Mouse (Mus musculus) kidney, adult 2 months (tissue): ENCODE measurements around the gene Tead2. TPM values are rescaled to one million over a fixed set of nuclear protein-coding genes. Genes with fewer than 3 reads are reported as not detected.

Experiments
- DNase-seq: peaks from one replicate; pipeline ENCODE4 v3.0.0; 2021
- H3K27ac ChIP-seq: fragments of 200-500 bp; 2 replicates; pipeline ENCODE4 v1.5.1; 2012; ENCODE audit warnings: low read depth, low read length, control low read depth, inconsistent platforms; ENCODE audit not compliant: insufficient read depth
- H3K27me3 ChIP-seq: fragments of 200-500 bp; replicated peaks from 2 replicates; pipeline ENCODE4 v1.6.1; 2012; ENCODE audit warnings: mild to moderate bottlenecking, moderate library complexity, low read length, inconsistent platforms; ENCODE audit not compliant: control insufficient read depth, insufficient read depth
- H3K36me3 ChIP-seq: fragments of 200-500 bp; 2 replicates; pipeline ENCODE4 v1.6.1; 2012; ENCODE audit warnings: mild to moderate bottlenecking, moderate library complexity, low read length, inconsistent platforms; ENCODE audit not compliant: control insufficient read depth, insufficient read depth
- H3K4me1 ChIP-seq: fragments of 200-500 bp; 2 replicates; pipeline ENCODE4 v1.6.1; 2011; ENCODE audit warnings: low read length; ENCODE audit not compliant: control insufficient read depth, insufficient read depth
- H3K4me3 ChIP-seq: fragments of 200-500 bp; 2 replicates; pipeline ENCODE4 v1.5.1; 2011; ENCODE audit warnings: mild to moderate bottlenecking, low read depth, low read length, control low read depth; ENCODE audit not compliant: insufficient read depth
- CTCF ChIP-seq: fragments of 200-500 bp; conservative IDR thresholded peaks from 2 replicates; pipeline ENCODE4 v1.5.1; 2011; ENCODE audit warnings: low read depth, mild to moderate bottlenecking, control low read depth, low read length, moderate library complexity, mixed read lengths; ENCODE audit not compliant: insufficient read depth, insufficient read length
- POLR2A ChIP-seq: fragments of 200-500 bp; IDR thresholded peaks from one replicate; pipeline ENCODE4 v1.6.1; 2011; ENCODE audit warnings: low read depth, low read length, control low read depth
- WGBS: fragments of 180-500 bp; shearing (Covaris S2); methylation state at CpG from one replicate; pipeline ENCODE4 v1.1.7; 2018; 5-methylcytosine and 5-hydroxymethylcytosine counted together
- polyA plus RNA-seq: library from polyadenylated mRNA; depleted of rRNA; stranded (reverse); fragments of >200 nt; gene quantifications from 2 replicates; pipeline ENCODE4 v1.2.3, GENCODE M21; 2012

Gene Tead2
- polyA plus RNA-seq, 1 experiment = 13.2 TPM

DNA sequence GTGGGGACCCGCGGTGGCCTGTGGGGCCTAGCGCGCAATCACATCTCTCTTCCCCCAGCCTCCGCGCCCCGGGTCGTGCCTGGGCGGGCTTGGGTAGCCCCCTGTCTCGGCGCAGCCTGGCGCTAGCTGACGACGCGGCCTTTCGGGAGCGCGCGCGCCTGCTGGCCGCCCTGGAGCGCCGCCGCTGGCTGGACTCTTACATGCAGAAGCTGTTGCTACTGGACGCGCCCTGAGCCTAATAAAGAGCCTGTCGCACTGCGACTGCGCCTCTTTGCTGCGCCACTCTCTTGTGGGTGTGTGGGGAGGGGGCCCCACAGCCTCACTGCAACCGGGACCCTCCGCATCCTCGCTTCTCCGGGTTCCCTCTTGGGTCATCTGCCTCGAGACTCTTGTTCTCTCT lies 34.0 kb upstream of the Tead2 start:
- 6% methylated on average over 35 of the region's 35 CpGs for WGBS
- H3K4me3 ChIP-seq = no peak overlapping the region
- H3K27me3 ChIP-seq = peaks cover 2% of the 10 kb centered on the region

GRCm38 (mm10) chr7:45182199-45182601 lies 33.4 kb upstream of the Tead2 start:
- Histone ChIP-seq H3K27ac (peak overlapping the region; percentile 12; the same call in 1 of the 2 replicates), H3K4me1 (no peaks in the 10 kb centered on the region), H3K27me3 (peaks cover 1% of the 10 kb centered on the region), H3K36me3 (no peaks in the 10 kb centered on the region), H3K4me3 (peak overlapping the region; percentile 22)
- WGBS = 2% methylated on average over 34 of the region's 34 CpGs
- TF ChIP-seq CTCF (no peak), POLR2A (no peak)
- peak; percentile 95 for DNase-seq

More for the DNA sequence above, 34.0 kb upstream of the Tead2 start:
- H3K4me1 ChIP-seq = no peaks in the 10 kb centered on the region
- DNase-seq = no peak
- no peaks in the 10 kb centered on the region for H3K36me3 ChIP-seq
- no peak for TF ChIP-seq POLR2A
- no peak for TF ChIP-seq CTCF
- H3K27ac ChIP-seq = no peak overlapping the region

- Histone ChIP-seq H3K4me1 (no peaks in the 10 kb centered on the region), H3K4me3 (peak overlapping the region; percentile 2), H3K27me3 (peaks cover 1% of the 10 kb centered on the region), H3K27ac (peak overlapping the region; percentile 12; the same call in 1 of the 2 replicates), H3K36me3 (no peaks in the 10 kb centered on the region)
- DNase-seq = peak; percentile 56
- WGBS = 5% methylated on average over 11 of the region's 11 CpGs
- TF ChIP-seq CTCF = no peak
- no peak for TF ChIP-seq POLR2A
These were observed 32.9 kb upstream of the Tead2 start for GRCm38 (mm10) chr7:45182606-45183005.

DNA sequence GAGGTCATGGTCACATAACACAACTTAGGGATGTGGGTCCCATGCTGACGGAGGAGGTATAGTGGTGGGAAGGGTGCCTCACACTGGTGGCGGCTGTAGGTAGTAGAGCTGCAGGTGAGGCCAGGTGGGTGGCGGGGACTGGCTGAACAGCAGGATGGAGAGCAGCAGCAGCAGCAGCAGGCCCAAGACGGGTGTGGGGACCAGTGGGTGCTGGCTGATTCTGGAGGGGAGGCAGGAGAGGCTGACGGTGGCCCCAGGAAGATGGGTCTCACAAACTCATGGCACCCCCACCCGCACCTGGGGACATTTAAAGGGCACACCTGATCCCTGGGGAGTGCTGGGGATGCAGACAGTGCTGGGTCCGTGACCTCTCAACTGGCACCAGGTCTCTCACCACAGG lies 31.9 kb upstream of the Tead2 start:
- H3K4me3 ChIP-seq = no peak overlapping the region
- TF ChIP-seq POLR2A (no peak), CTCF (no peak)
- no peak for DNase-seq
- H3K27me3 ChIP-seq = peaks cover 1% of the 10 kb centered on the region
- H3K4me1 ChIP-seq = no peaks in the 10 kb centered on the region
- WGBS = 82% methylated on average over 7 of the region's 7 CpGs
- H3K36me3 ChIP-seq = no peaks in the 10 kb centered on the region
- H3K27ac ChIP-seq = no peak overlapping the region

- Histone ChIP-seq H3K4me3 (no peak overlapping the region), H3K27ac (no peak overlapping the region), H3K36me3 (no peaks in the 10 kb centered on the region), H3K4me1 (no peaks in the 10 kb centered on the region), H3K27me3 (peaks cover 1% of the 10 kb centered on the region)
- DNase-seq = no peak
- 85% methylated on average over 7 of the region's 7 CpGs for WGBS
- TF ChIP-seq CTCF (no peak), POLR2A (no peak)
These were observed 29.6 kb upstream of the Tead2 start for GRCm38 (mm10) chr7:45185921-45186320.

DNA sequence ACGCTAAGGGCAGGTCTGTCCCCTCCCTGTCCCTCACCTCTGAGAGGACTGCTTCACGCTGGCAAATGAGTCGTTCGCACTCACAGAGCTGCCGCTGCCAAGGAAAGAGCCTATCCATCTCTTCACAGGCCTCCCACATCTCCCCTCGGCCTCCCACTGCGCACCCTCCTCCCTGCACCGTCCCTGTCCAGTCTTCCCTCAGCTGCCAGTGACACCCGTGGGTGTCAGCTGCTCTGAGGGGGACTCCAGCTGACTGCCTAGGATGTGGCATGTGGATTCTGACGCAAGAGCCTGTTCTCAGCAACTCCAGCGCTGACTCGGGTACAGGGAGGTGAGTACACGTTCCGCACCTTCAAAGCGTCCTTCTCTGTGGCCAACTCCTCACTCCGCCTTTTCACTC lies 26.0 kb upstream of the Tead2 start:
- Histone ChIP-seq H3K4me1 (no peaks in the 10 kb centered on the region), H3K36me3 (no peaks in the 10 kb centered on the region), H3K27ac (no peak overlapping the region), H3K27me3 (no peaks in the 10 kb centered on the region), H3K4me3 (no peak overlapping the region)
- no peak for TF ChIP-seq CTCF
- no peak for TF ChIP-seq POLR2A
- WGBS = 51% methylated on average over 16 of the region's 16 CpGs
- no peak for DNase-seq

GRCm38 (mm10) chr7:45190186-45190585 lies 25.4 kb upstream of the Tead2 start:
- TF ChIP-seq CTCF (no peak), POLR2A (no peak)
- H3K36me3 ChIP-seq = no peaks in the 10 kb centered on the region
- H3K4me1 ChIP-seq = no peaks in the 10 kb centered on the region
- no peaks in the 10 kb centered on the region for H3K27me3 ChIP-seq
- 92% methylated on average over 6 of the region's 6 CpGs for WGBS
- no peak for DNase-seq
- H3K4me3 ChIP-seq = no peak overlapping the region
- no peak overlapping the region for H3K27ac ChIP-seq

GRCm38 (mm10) chr7:45191161-45191560 lies 24.4 kb upstream of the Tead2 start:
- no peaks in the 10 kb centered on the region for H3K36me3 ChIP-seq
- TF ChIP-seq CTCF (no peak), POLR2A (no peak)
- H3K4me1 ChIP-seq = no peaks in the 10 kb centered on the region
- WGBS = 72% methylated on average over 2 of the region's 2 CpGs
- no peak overlapping the region for H3K27ac ChIP-seq
- DNase-seq = no peak
- H3K27me3 ChIP-seq = no peaks in the 10 kb centered on the region
- H3K4me3 ChIP-seq = no peak overlapping the region
